Mouse (Mus musculus): Measurements from ENCODE around the gene Macrod2. TPM values are rescaled to one million over a fixed set of nuclear protein-coding genes. Genes with fewer than 3 reads are reported as not detected.
A peak's percentile ranks its signal among the peaks of the same experiment; 100 is the strongest.

The Macrod2 gene
- polyA plus RNA-seq, 1 experiment from 2014 or later = 22.7 TPM

DNA sequence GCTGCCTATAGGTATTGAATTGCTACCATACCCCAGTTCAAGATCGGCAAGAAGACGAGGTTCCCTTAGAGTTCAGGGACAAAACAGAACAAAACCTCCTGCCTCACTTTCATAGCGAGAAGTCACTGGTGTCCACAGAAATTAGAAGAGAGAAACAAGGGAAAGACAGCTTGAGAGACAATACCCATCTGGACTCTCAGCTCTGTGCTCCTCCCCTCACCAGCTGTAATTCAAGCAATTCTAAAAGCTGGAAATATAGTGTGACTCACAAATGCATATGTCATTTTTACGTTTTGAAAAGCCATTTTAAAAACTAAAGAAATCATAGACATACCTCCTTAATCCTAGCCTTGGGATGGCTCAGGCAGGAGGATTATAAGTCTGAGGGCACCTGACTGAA, 1848.4 kb downstream of the Macrod2 start:
- TF ChIP-seq CTCF (IDR thresholded peaks at IDR 0.05) = no peak
- TF ChIP-seq EP300 (IDR thresholded peaks at IDR 0.05) = no peak
- no peak overlapping the region for H3K27ac ChIP-seq (ENCODE audit: low read length)
- ATAC-seq = no peak

DNA sequence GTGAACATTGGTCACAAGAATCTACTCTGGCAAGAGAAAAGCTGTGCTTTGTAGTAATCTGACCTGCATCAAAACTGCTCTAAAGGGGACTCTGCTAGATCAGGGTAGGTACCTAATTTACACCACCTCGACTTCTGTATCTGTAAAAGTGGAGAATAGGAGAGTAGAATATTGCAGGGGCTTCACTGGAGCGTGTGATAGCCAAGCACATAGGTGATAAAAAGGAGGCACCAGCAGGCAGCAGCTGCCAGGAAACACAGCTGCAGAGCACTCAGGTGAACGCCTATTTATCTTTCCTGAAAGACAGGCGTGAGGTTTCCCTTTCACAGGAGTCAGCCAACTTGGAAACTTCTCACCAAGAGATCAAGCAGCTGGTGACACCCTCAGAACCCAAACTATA, 1855.3 kb downstream of the Macrod2 start:
- ATAC-seq (no peak), DNase-seq (ENCODE audit: low spot score) (no peak)
- no peak overlapping the region for H3K4me2 ChIP-seq (replicated peaks; ENCODE audit: low read depth, low read length)
- WGBS = 28% methylated on average over 4 of the region's 4 CpGs
- H3K4me3 ChIP-seq (ENCODE audit: low read depth, low read length) = no peak overlapping the region
- H3K9ac ChIP-seq (replicated peaks; ENCODE audit: low read depth) = no peak overlapping the region
- no peaks in the 10 kb centered on the region for H3K36me3 ChIP-seq (ENCODE audit: insufficient read depth, low read length)
- no peaks in the 10 kb centered on the region for H3K4me1 ChIP-seq (ENCODE audit: insufficient read depth, low read depth, low read length)
- H3K9me3 ChIP-seq (ENCODE audit: low read length) = no peaks in the 10 kb centered on the region
- H3K27me3 ChIP-seq (replicated peaks; ENCODE audit: insufficient read depth, low read length) = no peaks in the 10 kb centered on the region
- TF ChIP-seq EP300 (IDR thresholded peaks at IDR 0.05) = no peak
- TF ChIP-seq CTCF (IDR thresholded peaks at IDR 0.05) = no peak
- no peak overlapping the region for H3K27ac ChIP-seq (ENCODE audit: low read length)

More for the DNA sequence above, 1848.4 kb downstream of the Macrod2 start:
- Histone ChIP-seq H3K4me3 (ENCODE audit: low read depth, low read length) (no peak overlapping the region), H3K4me1 (ENCODE audit: insufficient read depth, low read depth, low read length) (no peaks in the 10 kb centered on the region), H3K4me2 (replicated peaks; ENCODE audit: low read depth, low read length) (no peak overlapping the region), H3K27me3 (replicated peaks; ENCODE audit: insufficient read depth, low read length) (no peaks in the 10 kb centered on the region), H3K36me3 (ENCODE audit: insufficient read depth, low read length) (no peaks in the 10 kb centered on the region), H3K9me3 (ENCODE audit: low read length) (no peaks in the 10 kb centered on the region), H3K9ac (replicated peaks; ENCODE audit: low read depth) (no peak overlapping the region)
- DNase-seq (ENCODE audit: low spot score) = no peak
- WGBS = 76% methylated on average over 4 of the region's 4 CpGs

DNA sequence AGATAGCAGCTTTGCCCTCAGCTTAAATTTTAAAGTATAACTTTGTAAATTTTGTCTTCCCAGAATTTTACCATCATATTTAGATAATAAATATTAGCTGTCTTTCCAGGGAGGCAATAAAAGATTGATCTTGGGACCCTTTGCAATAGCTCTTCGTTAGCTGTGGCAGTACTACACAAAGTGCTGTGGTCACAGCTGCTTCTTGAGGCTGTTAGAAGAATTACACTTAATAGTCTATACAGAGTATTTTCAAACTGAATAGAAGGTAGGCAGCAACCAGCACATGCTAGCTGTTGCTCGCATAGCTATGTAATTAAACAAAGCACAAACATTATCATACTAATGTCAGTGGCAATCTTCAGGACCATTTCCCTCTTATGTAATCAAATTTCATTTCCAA, 1856.4 kb downstream of the Macrod2 start:
- ATAC-seq (no peak), DNase-seq (ENCODE audit: low spot score) (no peak)
- Histone ChIP-seq H3K4me2 (replicated peaks; ENCODE audit: low read depth, low read length) (no peak overlapping the region), H3K9me3 (ENCODE audit: low read length) (no peaks in the 10 kb centered on the region), H3K9ac (replicated peaks; ENCODE audit: low read depth) (no peak overlapping the region), H3K4me3 (ENCODE audit: low read depth, low read length) (no peak overlapping the region), H3K36me3 (ENCODE audit: insufficient read depth, low read length) (no peaks in the 10 kb centered on the region), H3K27me3 (replicated peaks; ENCODE audit: insufficient read depth, low read length) (no peaks in the 10 kb centered on the region), H3K4me1 (ENCODE audit: insufficient read depth, low read depth, low read length) (no peaks in the 10 kb centered on the region), H3K27ac (ENCODE audit: low read length) (no peak overlapping the region)
- WGBS = 75% methylated on average over 2 of the region's 2 CpGs
- no peak; the same call in 1 of the 2 replicates for TF ChIP-seq CTCF (IDR thresholded peaks at IDR 0.05)
- TF ChIP-seq EP300 (IDR thresholded peaks at IDR 0.05) = no peak

DNA sequence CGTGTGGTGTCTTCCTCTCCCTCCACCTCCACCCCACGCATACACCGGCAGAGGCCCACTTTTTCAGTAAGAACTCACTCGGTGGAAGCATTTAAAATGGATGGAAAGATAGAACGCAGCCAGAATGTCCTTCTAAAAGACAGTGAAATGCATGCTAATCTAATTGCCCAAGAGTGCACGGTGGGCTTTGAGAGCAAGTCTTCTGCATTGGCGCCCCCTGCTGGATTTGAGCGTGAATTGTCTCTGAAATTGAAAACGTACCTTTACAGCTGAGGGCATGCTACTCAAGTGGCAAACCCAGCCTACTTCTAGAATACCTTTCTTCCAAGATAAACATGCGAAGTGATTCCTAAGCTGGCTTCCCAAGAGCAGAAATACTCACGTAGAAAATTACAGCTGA, 1858.8 kb downstream of the Macrod2 start:
- H3K36me3 ChIP-seq (ENCODE audit: insufficient read depth, low read length) = no peaks in the 10 kb centered on the region
- no peak overlapping the region for H3K4me3 ChIP-seq (ENCODE audit: low read depth, low read length)
- no peak overlapping the region for H3K9ac ChIP-seq (replicated peaks; ENCODE audit: low read depth)
- H3K4me1 ChIP-seq (ENCODE audit: insufficient read depth, low read depth, low read length) = no peaks in the 10 kb centered on the region
- no peak overlapping the region for H3K4me2 ChIP-seq (replicated peaks; ENCODE audit: low read depth, low read length)
- ATAC-seq (peak; percentile 83), DNase-seq (ENCODE audit: low spot score) (peak; percentile 88)
- H3K9me3 ChIP-seq (ENCODE audit: low read length) = no peaks in the 10 kb centered on the region
- whole genome bisulfite sequencing = 13% methylated on average over 11 of the region's 11 CpGs
- TF ChIP-seq EP300 (IDR thresholded peaks at IDR 0.05) (peak; percentile 63; the same call in 1 of the 2 replicates), CTCF (IDR thresholded peaks at IDR 0.05) (peak; percentile 90)
- no peaks in the 10 kb centered on the region for H3K27me3 ChIP-seq (replicated peaks; ENCODE audit: insufficient read depth, low read length)
- H3K27ac ChIP-seq (ENCODE audit: low read length) = no peak overlapping the region

GRCm38 (mm10) chr2:142254566-142254965, 1859.5 kb downstream of the Macrod2 start:
- Histone ChIP-seq H3K36me3 (ENCODE audit: insufficient read depth, low read length) (no peaks in the 10 kb centered on the region), H3K27me3 (replicated peaks; ENCODE audit: insufficient read depth, low read length) (no peaks in the 10 kb centered on the region), H3K4me1 (ENCODE audit: insufficient read depth, low read depth, low read length) (no peaks in the 10 kb centered on the region), H3K9me3 (ENCODE audit: low read length) (no peaks in the 10 kb centered on the region), H3K4me3 (ENCODE audit: low read depth, low read length) (no peak overlapping the region), H3K4me2 (replicated peaks; ENCODE audit: low read depth, low read length) (no peak overlapping the region), H3K9ac (replicated peaks; ENCODE audit: low read depth) (no peak overlapping the region), H3K27ac (ENCODE audit: low read length) (no peak overlapping the region)
- DNase-seq (ENCODE audit: low spot score) = no peak
- no peak for TF ChIP-seq EP300 (IDR thresholded peaks at IDR 0.05)
- no peak for TF ChIP-seq CTCF (IDR thresholded peaks at IDR 0.05)
- ATAC-seq = no peak
- 66% methylated on average over 6 of the region's 6 CpGs for WGBS

- TF ChIP-seq CTCF (IDR thresholded peaks at IDR 0.05) = no peak
- H3K36me3 ChIP-seq (ENCODE audit: insufficient read depth, low read length) = no peaks in the 10 kb centered on the region
- no peak for DNase-seq (ENCODE audit: low spot score)
- WGBS = 88% methylated on average over 1 of the region's 1 CpGs
- no peaks in the 10 kb centered on the region for H3K27me3 ChIP-seq (replicated peaks; ENCODE audit: insufficient read depth, low read length)
- H3K9me3 ChIP-seq (ENCODE audit: low read length) = no peaks in the 10 kb centered on the region
- H3K4me1 ChIP-seq (ENCODE audit: insufficient read depth, low read depth, low read length) = no peaks in the 10 kb centered on the region
- no peak overlapping the region for H3K27ac ChIP-seq (ENCODE audit: low read length)
- no peak overlapping the region for H3K9ac ChIP-seq (replicated peaks; ENCODE audit: low read depth)
- H3K4me2 ChIP-seq (replicated peaks; ENCODE audit: low read depth, low read length) = no peak overlapping the region
- ATAC-seq = no peak
- no peak overlapping the region for H3K4me3 ChIP-seq (ENCODE audit: low read depth, low read length)
Observed at GRCm38 (mm10) chr2:142257501-142257900, 1862.4 kb downstream of the Macrod2 start.

DNA sequence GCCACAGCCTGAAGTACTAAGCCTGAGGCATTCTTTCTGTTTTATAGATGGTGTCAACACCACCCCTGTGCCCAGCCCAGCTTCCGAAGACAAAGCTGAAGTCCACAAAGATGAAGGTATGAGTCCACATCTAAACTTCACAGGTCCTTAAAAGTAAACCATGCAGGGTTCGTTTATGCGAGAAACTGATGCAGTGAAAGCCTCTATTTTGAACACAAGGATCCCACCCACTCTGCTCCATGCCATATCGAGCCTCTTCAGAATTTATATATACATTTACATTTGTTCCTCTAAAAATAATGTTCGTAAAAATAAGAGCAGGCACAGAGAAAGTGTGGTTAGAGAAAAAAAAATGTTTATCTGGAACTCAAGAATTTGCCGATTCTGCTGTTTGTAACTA, 1865.9 kb downstream of the Macrod2 start:
- TF ChIP-seq CTCF (IDR thresholded peaks at IDR 0.05) (no peak), EP300 (IDR thresholded peaks at IDR 0.05) (no peak)
- DNase-seq (ENCODE audit: low spot score) = no peak
- H3K9ac ChIP-seq (replicated peaks; ENCODE audit: low read depth) = no peak overlapping the region
- no peak overlapping the region for H3K27ac ChIP-seq (ENCODE audit: low read length)
- H3K36me3 ChIP-seq (ENCODE audit: insufficient read depth, low read length) = no peaks in the 10 kb centered on the region
- H3K4me2 ChIP-seq (replicated peaks; ENCODE audit: low read depth, low read length) = no peak overlapping the region
- H3K27me3 ChIP-seq (replicated peaks; ENCODE audit: insufficient read depth, low read length) = no peaks in the 10 kb centered on the region
- 76% methylated on average over 6 of the region's 6 CpGs for WGBS
- ATAC-seq = no peak
- H3K4me3 ChIP-seq (ENCODE audit: low read depth, low read length) = no peak overlapping the region
- no peaks in the 10 kb centered on the region for H3K4me1 ChIP-seq (ENCODE audit: insufficient read depth, low read depth, low read length)
- H3K9me3 ChIP-seq (ENCODE audit: low read length) = no peaks in the 10 kb centered on the region

Measured in lung, postnatal 0 days (tissue).